Mouse (Mus musculus) liver, postnatal 0 days (tissue): ENCODE measurements around the gene Lrrc14b.

ENCODE experiments used
- CTCF ChIP-seq: sonication (generic); IDR thresholded peaks from 2 replicates; pipeline ENCODE4 v1.5.1; 2016; ENCODE audit warnings: antibody characterized with exemption, low read depth
- EP300 ChIP-seq: IDR thresholded peaks from 2 replicates; pipeline ENCODE4 v1.6.1; 2016; ENCODE audit warnings: antibody characterized with exemption, low read depth, mild to moderate bottlenecking

DNA sequence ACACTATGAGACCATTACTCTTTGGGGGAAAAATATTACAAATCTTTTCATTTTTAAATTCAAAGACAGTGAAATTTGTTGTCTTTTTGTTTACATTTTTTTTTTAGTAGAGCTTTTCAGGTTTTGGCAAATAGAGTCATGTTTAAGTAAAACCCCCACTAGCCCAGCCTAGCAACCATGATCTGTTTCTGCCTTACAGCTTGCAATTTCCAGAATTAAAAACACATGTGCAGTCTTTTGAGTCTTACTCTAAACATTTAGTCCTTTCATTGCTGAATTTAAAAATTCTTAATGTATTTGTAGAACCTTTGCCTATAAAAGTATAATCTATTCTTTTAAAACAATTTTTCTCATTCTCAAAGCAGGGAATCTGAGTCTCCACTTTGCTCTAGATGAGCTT lies 34.5 kb downstream of the Lrrc14b start:
- TF ChIP-seq CTCF (no peak), EP300 (no peak)
